Mouse (Mus musculus) left cerebral cortex, adult 2 months (tissue): ENCODE data around the gene Mat2b. TPM values are rescaled to one million over a fixed set of nuclear protein-coding genes. Genes with fewer than 3 reads are reported as not detected.
"Not testable (repeated sequence)": the region's sequence is repeated elsewhere in the genome, so short reads cannot be mapped to it uniquely, and the experiment has no call there.

Experiments
- DNase-seq, 2 experiments: peaks; one replicate each; pipeline ENCODE4 v3.0.0; 2021 to 2022; ENCODE audit warnings: low spot score in 2 of 2, mixed read lengths in 1 of 2; ENCODE audit errors: extremely low spot score in 1 of 2
- H3K27ac ChIP-seq: fragments of 200-600 bp; 2 replicates; pipeline ENCODE4 v1.8.1; 2022
- H3K4me3 ChIP-seq: fragments of 200-600 bp; 2 replicates; pipeline ENCODE4 v1.8.1; 2022
- CTCF ChIP-seq: fragments of 200-600 bp; IDR thresholded peaks from 2 replicates; pipeline ENCODE4 v1.8.1; 2022; ENCODE audit warnings: antibody characterized with exemption, mild to moderate bottlenecking, moderate library complexity
- intact Hi-C: fragments of 180-260 bp; cut with DNase I; formaldehyde crosslinking; loops from one replicate; pipeline ENCODE4 v1.15.1; 2025
- long read RNA-seq, 2 experiments: library from polyadenylated mRNA; stranded (forward); transcript quantifications; one replicate each; pipeline ENCODE4 v2.0.0; 2021; ENCODE audit warnings: borderline mapping rate in 2 of 2
- total RNA-seq, 2 experiments: library from RNA; stranded (reverse); gene quantifications; 2 replicates each; pipeline ENCODE4 v1.2.3; 2021

Mat2b gene
- 100 to 1,000 TPM; 145 to 160 TPM for total RNA-seq
- long read RNA-seq, experiment 1, transcript Mat2b-201 (7 exons, 1,949 nt): major isoform, 167 of 220 reads
- long read RNA-seq, experiment 1, transcript Mat2b-202 (7 exons, 2,053 nt): minor isoform, 21 of 220 reads
- long read RNA-seq, experiment 1, partial matches to known transcripts: 14 of 220 reads
- long read RNA-seq, experiment 1, other reads (novel, unspliced or antisense): 18 of 220 reads
- long read RNA-seq, experiment 2, transcript Mat2b-202 (7 exons, 2,053 nt): minor isoform, 15 of 123 reads
- long read RNA-seq, experiment 2, transcript Mat2b-201 (7 exons, 1,949 nt): major isoform, 95 of 123 reads
- long read RNA-seq, experiment 2, partial matches to known transcripts: 2 of 123 reads
- long read RNA-seq, experiment 2, other reads (novel, unspliced or antisense): 11 of 123 reads

GRCm38 (mm10) chr11:40695103-40695502, at the start of gene Mat2b:
TSS of gene Mat2b (minus strand) at chr11:40695203.
- Histone ChIP-seq H3K27ac (peak within 1 kb of the TSS; percentile 95), H3K4me3 (peak within 1 kb of the TSS; percentile 97)
- TF ChIP-seq CTCF: no peak
- no peak for DNase-seq
- intact Hi-C loops: no loop called here

- no peak for DNase-seq
- H3K27ac ChIP-seq: no peak overlapping the region
- intact Hi-C loops: no loop called here
- H3K4me3 ChIP-seq: no peak overlapping the region
- TF ChIP-seq CTCF: no peak
Observed at GRCm38 (mm10) chr11:40744348-40744747, 49.3 kb upstream of the Mat2b start.

- Histone ChIP-seq H3K27ac (no peak overlapping the region), H3K4me3 (no peak overlapping the region)
- intact Hi-C loops: no loop called here
- no peak for TF ChIP-seq CTCF
- DNase-seq: no peak
Observed at GRCm38 (mm10) chr11:40741605-40742262, 46.7 kb upstream of the Mat2b start.

DNA sequence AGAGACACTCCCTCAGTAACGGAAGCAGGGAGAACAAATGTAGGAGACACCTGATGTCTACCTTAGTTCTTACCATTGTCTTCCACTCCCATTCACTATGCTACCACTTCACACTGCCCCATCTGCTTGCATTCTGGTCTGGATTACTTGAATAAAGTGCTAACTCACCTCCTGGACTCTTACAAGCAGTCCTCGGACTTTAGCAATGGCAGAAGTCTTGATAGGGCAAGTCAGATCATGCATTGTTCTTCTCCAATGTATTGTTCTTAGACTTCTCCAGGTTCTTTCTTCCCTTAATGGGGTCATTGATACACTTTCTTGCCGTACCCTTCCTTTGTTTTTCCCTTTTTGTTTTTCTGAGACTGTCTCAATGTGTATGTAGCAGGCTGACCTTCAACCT, 42.4 kb upstream of the Mat2b start:
- no peak for DNase-seq
- no peak overlapping the region for H3K27ac ChIP-seq
- no peak overlapping the region for H3K4me3 ChIP-seq
- TF ChIP-seq CTCF: no peak
- intact Hi-C loops: no loop called here

DNA sequence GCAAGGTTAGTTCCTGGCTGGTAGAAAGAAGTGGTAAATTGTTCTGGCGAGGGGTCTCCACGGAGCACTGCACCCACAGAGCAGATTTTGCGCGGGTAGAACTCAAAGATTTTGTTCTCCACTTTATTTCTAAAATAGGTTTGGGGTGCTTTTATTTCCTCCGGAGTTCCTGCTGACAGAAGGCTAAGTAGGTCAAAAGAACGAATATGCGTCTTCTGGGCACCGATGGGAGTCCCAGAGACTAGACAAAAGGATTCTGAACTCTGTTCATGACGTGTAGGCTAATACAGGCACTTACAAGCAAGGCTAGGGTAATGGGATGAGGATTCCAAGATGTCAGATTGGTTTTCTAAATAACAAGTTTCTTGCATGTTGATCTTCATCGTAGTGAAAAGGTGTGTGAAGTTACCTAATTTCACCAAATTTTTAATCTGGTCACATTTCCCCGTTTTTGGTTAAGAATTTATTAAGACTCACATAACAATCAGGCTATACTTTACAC, 39.3 kb upstream of the Mat2b start:
- TF ChIP-seq CTCF: no peak
- Histone ChIP-seq H3K4me3 (peak overlapping the region; percentile 69), H3K27ac (peak overlapping the region; percentile 88)
- intact Hi-C loops: loop anchor here (2.0 kb wide), 1 partner anchor 20 kb away; the partner anchor contains the start of gene Ccng1
- DNase-seq: no peak

DNA sequence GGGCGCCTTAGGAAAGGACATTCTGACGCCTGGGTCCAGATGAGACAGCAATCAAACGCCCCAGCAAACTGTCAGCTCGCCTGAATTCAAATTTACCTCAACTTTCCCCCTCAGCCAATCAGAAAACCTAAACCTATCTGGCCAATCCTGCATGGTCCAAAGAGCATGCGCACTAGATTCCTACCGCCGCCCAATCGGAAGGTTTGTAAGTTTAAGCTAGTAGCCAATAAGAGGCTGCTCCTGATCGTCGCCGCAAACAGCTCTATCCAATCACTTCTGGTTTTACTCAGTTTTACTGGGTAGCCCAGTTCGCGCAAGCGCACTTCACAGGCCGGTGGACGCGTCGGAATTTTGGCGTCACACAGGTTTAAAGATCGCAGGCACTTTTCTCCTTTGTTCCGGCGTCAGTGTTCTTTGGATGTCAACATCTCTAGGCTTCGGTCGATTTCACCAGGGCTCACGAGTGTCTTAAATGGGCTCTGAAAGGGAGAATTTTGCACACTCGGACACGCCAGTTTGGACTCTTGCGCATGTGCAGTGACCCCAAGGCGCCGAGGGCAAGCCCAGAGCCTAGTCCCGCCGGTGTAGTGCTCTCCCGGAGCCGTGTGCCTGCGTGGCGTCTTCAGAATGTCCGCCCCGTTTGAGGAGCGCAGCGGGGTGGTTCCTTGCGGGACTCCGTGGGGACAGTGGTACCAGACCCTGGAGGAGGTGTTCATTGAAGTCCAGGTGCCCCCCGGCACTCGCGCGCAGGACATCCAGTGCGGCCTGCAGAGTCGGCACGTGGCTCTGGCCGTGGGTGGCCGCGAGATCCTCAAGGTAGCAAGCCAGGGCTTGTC, 38.6 kb upstream of the Mat2b start, which contains the start of the genes Hmmr and Nudcd2:
Hmmr (minus strand) TSS at position 84 of the 836 bp plus-strand sequence.
Nudcd2 (plus strand) TSS at position 329 of the 836 bp plus-strand sequence.
- Histone ChIP-seq H3K4me3 (peak within 1 kb of the TSS; percentile 69), H3K27ac (peak within 1 kb of the TSS; percentile 88)
- DNase-seq: peak; percentile 89 to 93
- no peak; the same call in 1 of the 2 replicates for TF ChIP-seq CTCF
- intact Hi-C loops: loop anchor here (2.0 kb wide), 2 partner anchors 21 to 41 kb away; partner anchors contain the start of gene Ccng1

- intact Hi-C loops: loop anchor here (2.0 kb wide), 1 partner anchor 40 kb away; no protein-coding TSS in a partner anchor
- no peak for TF ChIP-seq CTCF
- Histone ChIP-seq H3K27ac (no peak overlapping the region), H3K4me3 (0 out of 2 replicates have a peak overlapping the region, but pooled peaks have one; percentile 4)
- DNase-seq: no peak
Observed at GRCm38 (mm10) chr11:40732997-40733338, 38.0 kb upstream of the Mat2b start.

DNA sequence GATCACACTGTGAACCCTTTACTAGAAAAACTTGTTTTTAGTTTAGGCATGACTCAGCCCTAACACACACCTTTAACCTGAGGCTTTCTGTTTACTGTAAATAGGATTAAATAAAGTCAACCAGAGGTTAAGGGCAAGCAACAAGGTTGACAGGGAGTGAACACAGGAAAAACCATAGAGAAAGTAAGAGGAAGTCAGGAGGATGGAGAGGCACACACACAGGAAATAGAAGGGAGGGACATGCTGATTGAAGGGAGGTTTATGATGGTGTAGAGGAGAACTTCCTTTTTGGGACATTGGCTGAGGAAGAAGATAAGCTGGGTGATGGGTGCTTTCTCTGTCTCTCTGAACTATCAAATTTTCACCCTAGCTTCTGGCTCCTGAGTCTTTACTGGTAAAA, 23.3 kb upstream of the Mat2b start:
- intact Hi-C loops: no loop called here
- DNase-seq: no peak
- Histone ChIP-seq H3K27ac (no peak overlapping the region), H3K4me3 (no peak overlapping the region)
- TF ChIP-seq CTCF: no peak

DNA sequence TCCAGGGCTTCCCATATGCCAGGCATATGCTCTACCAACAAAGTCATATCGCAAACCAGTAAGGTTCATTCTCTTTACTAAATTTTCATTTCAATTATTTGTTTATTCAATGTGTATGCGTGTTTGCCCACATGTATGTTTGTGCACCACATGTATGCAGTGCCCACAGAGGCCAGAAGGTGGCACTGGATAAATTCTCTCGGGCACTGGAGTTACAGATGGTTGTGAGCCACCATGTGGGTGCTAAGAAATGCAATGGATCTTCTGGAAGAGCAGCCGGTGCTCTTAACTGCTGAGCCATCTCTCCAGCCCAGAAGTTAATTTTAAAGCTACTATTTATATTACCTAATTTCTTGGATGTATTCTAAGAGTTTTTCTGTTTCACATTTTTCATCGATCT, 20.5 kb upstream of the Mat2b start:
- intact Hi-C loops: no loop called here
- peak; percentile 27 for TF ChIP-seq CTCF
- Histone ChIP-seq H3K27ac (peak overlapping the region; percentile 19; the same call in 1 of the 2 replicates), H3K4me3 (no peak overlapping the region)
- DNase-seq: no peak

DNA sequence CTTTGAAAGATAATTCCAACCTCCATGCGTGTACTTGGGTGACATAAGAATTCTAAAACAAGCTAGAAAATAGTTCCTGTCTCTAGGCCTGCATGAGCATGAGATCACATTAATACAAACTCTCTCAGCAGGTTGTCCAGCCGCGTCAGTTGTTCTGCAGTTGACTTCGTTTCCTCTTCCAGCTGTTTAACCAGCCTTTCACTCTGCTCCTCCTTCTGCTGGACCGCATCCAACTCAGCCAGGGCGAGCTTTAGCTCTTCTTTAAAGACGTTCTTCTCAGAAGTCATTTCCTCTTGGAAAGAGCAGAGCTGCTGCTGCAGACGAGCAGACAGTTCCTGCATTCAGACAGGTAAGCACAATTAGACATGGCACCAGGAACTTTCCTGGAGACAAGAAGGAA, 18.9 kb upstream of the Mat2b start:
- intact Hi-C loops: no loop called here
- Histone ChIP-seq H3K4me3 (no peak overlapping the region), H3K27ac (no peak overlapping the region)
- DNase-seq: no peak
- TF ChIP-seq CTCF: no peak

DNA sequence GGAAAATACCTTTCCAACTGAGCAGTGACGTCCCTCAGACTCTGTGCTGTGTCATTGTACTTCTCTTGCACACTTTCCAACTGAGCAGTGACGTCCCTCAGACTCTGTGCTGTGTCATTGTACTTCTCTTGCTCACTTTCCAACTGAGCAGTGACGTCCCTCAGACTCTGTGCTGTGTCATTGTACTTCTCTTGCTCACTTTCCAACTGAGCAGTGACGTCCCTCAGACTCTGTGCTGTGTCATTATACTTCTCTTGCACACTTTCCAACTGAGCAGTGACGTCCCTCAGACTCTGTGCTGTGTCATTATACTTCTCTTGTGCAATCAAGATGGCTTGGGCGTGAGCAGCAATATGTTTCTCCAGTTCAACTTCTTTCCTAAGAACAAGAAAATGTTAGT, 14.9 kb upstream of the Mat2b start:
- intact Hi-C loops, H3K4me3 ChIP-seq, H3K27ac ChIP-seq, DNase-seq: not testable (repeated sequence)
